Mouse (Mus musculus): Measurements from ENCODE around the gene Hoxc10. TPM values are rescaled to one million over a fixed set of nuclear protein-coding genes. Genes with fewer than 3 reads are reported as not detected.
A peak's percentile ranks its signal among the peaks of the same experiment; 100 is the strongest.

Gene Hoxc10
- polyA plus RNA-seq, 1 experiment from 2014 or later, result not detected

GRCm38 (mm10) chr15:103009265-103010111, 42.9 kb downstream of the Hoxc10 start:
- H3K36me3 ChIP-seq (ENCODE audit: control insufficient read depth, insufficient read depth, low read length), result no peaks in the 10 kb centered on the region
- 1% methylated on average over 27 of the region's 27 CpGs for WGBS
- no peaks in the 10 kb centered on the region for H3K4me1 ChIP-seq (ENCODE audit: control insufficient read depth, insufficient read depth, low read length)
- no peak overlapping the region for H3K9ac ChIP-seq (ENCODE audit: low read length)
- DNase-seq (ENCODE audit: low spot score, missing footprints), result no peak
- H3K27me3 ChIP-seq (ENCODE audit: control insufficient read depth, insufficient read depth, low read length), result peaks cover 99% of the 10 kb centered on the region
- H3K4me2 ChIP-seq, result no peak overlapping the region
- H3K9me3 ChIP-seq (ENCODE audit: control insufficient read depth, low read length), result no peaks in the 10 kb centered on the region
- ATAC-seq (ENCODE audit: low FRiP score), result no peak
- H3K4me3 ChIP-seq (ENCODE audit: low read depth, low read length), result no peak overlapping the region
- no peak overlapping the region for H3K27ac ChIP-seq (ENCODE audit: low read depth, low read length)

- Histone ChIP-seq H3K9me3 (ENCODE audit: control insufficient read depth, low read length) (no peaks in the 10 kb centered on the region), H3K27me3 (ENCODE audit: control insufficient read depth, insufficient read depth, low read length) (peaks cover 99% of the 10 kb centered on the region), H3K4me2 (no peak overlapping the region), H3K4me3 (ENCODE audit: low read depth, low read length) (no peak overlapping the region), H3K9ac (ENCODE audit: low read length) (no peak overlapping the region), H3K27ac (ENCODE audit: low read depth, low read length) (no peak overlapping the region), H3K4me1 (ENCODE audit: control insufficient read depth, insufficient read depth, low read length) (no peaks in the 10 kb centered on the region), H3K36me3 (ENCODE audit: control insufficient read depth, insufficient read depth, low read length) (no peaks in the 10 kb centered on the region)
- DNase-seq (ENCODE audit: low spot score, missing footprints) (no peak), ATAC-seq (ENCODE audit: low FRiP score) (no peak)
- 1% methylated on average over 31 of the region's 31 CpGs for WGBS
Observed at GRCm38 (mm10) chr15:103010112-103010846, 43.7 kb downstream of the Hoxc10 start.

DNA sequence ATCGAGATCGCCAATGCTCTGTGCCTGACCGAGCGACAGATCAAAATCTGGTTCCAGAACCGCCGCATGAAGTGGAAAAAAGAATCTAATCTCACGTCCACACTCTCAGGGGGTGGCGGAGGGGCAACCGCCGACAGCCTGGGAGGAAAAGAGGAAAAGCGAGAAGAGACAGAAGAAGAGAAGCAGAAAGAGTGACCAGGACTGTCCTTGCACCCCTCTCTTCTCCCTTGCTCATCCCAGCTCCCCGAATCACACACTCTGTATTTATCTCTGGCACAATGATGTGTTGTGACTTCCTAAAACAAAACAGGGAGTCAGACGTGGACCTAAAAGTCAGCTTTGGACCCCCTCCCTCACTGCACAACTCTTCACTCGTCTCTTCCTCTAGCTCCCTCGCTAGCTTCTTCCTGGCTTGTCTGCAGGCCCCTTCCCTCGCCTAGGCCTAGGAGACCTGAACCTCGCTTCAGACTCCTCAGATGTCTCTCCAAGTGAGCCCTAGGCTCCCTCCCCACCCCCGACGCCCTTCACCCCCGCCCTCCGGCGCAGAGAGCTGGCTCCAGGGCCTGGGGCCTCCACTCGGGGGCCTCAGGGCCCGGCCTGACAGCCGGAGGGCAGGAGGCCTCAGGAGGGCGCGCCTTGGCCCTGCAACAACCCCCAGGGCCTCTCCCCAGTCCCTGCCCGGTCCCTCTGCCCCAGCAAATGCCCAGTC, 44.4 kb downstream of the Hoxc10 start:
- DNase-seq (ENCODE audit: low spot score, missing footprints) (no peak), ATAC-seq (ENCODE audit: low FRiP score) (no peak)
- H3K9ac ChIP-seq (ENCODE audit: low read length), result no peak overlapping the region
- no peak overlapping the region for H3K4me3 ChIP-seq (ENCODE audit: low read depth, low read length)
- H3K4me2 ChIP-seq, result no peak overlapping the region
- WGBS, result under 1% methylated on average over 28 of the region's 28 CpGs
- no peaks in the 10 kb centered on the region for H3K36me3 ChIP-seq (ENCODE audit: control insufficient read depth, insufficient read depth, low read length)
- H3K9me3 ChIP-seq (ENCODE audit: control insufficient read depth, low read length), result no peaks in the 10 kb centered on the region
- no peaks in the 10 kb centered on the region for H3K4me1 ChIP-seq (ENCODE audit: control insufficient read depth, insufficient read depth, low read length)
- peaks cover 99% of the 10 kb centered on the region for H3K27me3 ChIP-seq (ENCODE audit: control insufficient read depth, insufficient read depth, low read length)
- no peak overlapping the region for H3K27ac ChIP-seq (ENCODE audit: low read depth, low read length)

GRCm38 (mm10) chr15:103011928-103012486, 45.4 kb downstream of the Hoxc10 start:
- peaks cover 99% of the 10 kb centered on the region for H3K27me3 ChIP-seq (ENCODE audit: control insufficient read depth, insufficient read depth, low read length)
- no peaks in the 10 kb centered on the region for H3K9me3 ChIP-seq (ENCODE audit: control insufficient read depth, low read length)
- H3K9ac ChIP-seq (ENCODE audit: low read length), result no peak overlapping the region
- no peak overlapping the region for H3K4me3 ChIP-seq (ENCODE audit: low read depth, low read length)
- H3K4me2 ChIP-seq, result no peak overlapping the region
- no peaks in the 10 kb centered on the region for H3K4me1 ChIP-seq (ENCODE audit: control insufficient read depth, insufficient read depth, low read length)
- WGBS, result under 1% methylated on average over 26 of the region's 26 CpGs
- H3K36me3 ChIP-seq (ENCODE audit: control insufficient read depth, insufficient read depth, low read length), result no peaks in the 10 kb centered on the region
- no peak overlapping the region for H3K27ac ChIP-seq (ENCODE audit: low read depth, low read length)
- ATAC-seq (ENCODE audit: low FRiP score) (no peak), DNase-seq (ENCODE audit: low spot score, missing footprints) (peak; percentile 95)

DNA sequence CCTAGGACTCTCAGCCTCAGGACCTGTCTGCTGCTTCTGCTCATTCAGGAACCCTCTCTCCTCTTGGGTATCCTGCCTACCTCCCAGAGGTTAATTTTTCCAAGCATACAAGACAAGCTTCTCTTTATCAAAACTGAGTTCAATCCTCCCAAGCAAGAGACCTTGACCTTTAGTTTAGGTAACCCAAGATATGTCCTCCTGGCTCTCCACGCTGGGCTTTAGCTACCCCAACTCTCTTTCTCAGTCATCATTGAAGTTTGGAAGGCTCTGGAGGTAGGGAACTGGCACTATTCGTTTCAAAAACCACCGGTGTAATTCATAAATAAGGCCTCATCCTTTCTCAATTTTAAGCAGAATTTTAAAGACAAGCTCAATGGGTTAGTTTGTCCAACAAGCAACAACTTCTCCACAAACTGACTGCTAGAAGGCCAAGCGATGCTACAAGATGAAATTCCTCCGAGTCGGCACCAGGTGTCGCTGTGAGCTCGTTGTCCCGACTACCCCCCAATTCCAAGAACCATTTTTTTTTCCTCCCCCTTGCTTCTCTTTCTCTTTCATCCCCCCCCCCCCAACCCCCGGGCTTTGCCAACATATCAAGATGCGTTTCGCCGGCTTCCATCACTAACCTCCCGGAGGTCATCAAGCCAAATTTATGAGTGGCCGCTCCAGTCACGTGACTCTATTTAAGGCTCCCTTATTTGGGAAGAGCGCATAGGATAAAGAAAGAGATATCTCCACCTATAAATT, 46.8 kb downstream of the Hoxc10 start:
- peak; percentile 95 for DNase-seq (ENCODE audit: low spot score, missing footprints)
- Histone ChIP-seq H3K27me3 (ENCODE audit: control insufficient read depth, insufficient read depth, low read length) (peaks cover 99% of the 10 kb centered on the region), H3K4me3 (ENCODE audit: low read depth, low read length) (no peak overlapping the region), H3K9ac (ENCODE audit: low read length) (no peak overlapping the region), H3K27ac (ENCODE audit: low read depth, low read length) (no peak overlapping the region), H3K36me3 (ENCODE audit: control insufficient read depth, insufficient read depth, low read length) (no peaks in the 10 kb centered on the region), H3K9me3 (ENCODE audit: control insufficient read depth, low read length) (no peaks in the 10 kb centered on the region), H3K4me1 (ENCODE audit: control insufficient read depth, insufficient read depth, low read length) (no peaks in the 10 kb centered on the region), H3K4me2 (no peak overlapping the region)
- no peak for ATAC-seq (ENCODE audit: low FRiP score)
- WGBS, result 2% methylated on average over 17 of the region's 17 CpGs

GRCm38 (mm10) chr15:103014166-103015008, 47.8 kb downstream of the Hoxc10 start:
- H3K9ac ChIP-seq (ENCODE audit: low read length), result no peak overlapping the region
- no peaks in the 10 kb centered on the region for H3K9me3 ChIP-seq (ENCODE audit: control insufficient read depth, low read length)
- peaks cover 99% of the 10 kb centered on the region for H3K27me3 ChIP-seq (ENCODE audit: control insufficient read depth, insufficient read depth, low read length)
- DNase-seq (ENCODE audit: low spot score, missing footprints) (peak; percentile 94), ATAC-seq (ENCODE audit: low FRiP score) (no peak)
- no peak overlapping the region for H3K4me2 ChIP-seq
- no peaks in the 10 kb centered on the region for H3K36me3 ChIP-seq (ENCODE audit: control insufficient read depth, insufficient read depth, low read length)
- H3K4me3 ChIP-seq (ENCODE audit: low read depth, low read length), result no peak overlapping the region
- 1% methylated on average over 57 of the region's 57 CpGs for WGBS
- H3K27ac ChIP-seq (ENCODE audit: low read depth, low read length), result no peak overlapping the region
- no peaks in the 10 kb centered on the region for H3K4me1 ChIP-seq (ENCODE audit: control insufficient read depth, insufficient read depth, low read length)

DNA sequence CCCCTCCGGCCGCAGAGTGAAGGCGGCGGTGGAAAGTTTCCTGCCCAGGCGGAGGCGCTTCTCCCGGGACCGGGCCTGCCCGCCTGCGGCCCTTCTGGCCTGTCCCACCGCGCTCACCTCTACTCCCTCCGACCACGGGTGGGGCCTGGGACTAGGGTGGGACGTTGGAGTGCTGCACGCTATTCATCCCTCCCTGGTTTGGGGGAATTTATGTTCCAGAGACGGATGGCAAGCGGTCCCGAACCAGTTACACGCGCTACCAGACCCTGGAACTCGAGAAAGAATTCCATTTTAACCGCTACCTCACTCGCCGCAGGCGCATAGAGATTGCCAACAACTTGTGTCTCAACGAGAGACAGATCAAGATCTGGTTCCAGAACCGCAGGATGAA, 48.4 kb downstream of the Hoxc10 start:
- DNase-seq (ENCODE audit: low spot score, missing footprints), result peak; percentile 95

More for the DNA sequence above, 48.4 kb downstream of the Hoxc10 start:
- no peak for ATAC-seq (ENCODE audit: low FRiP score)
- Histone ChIP-seq H3K4me1 (ENCODE audit: control insufficient read depth, insufficient read depth, low read length) (no peaks in the 10 kb centered on the region), H3K4me3 (ENCODE audit: low read depth, low read length) (no peak overlapping the region), H3K4me2 (no peak overlapping the region), H3K27me3 (ENCODE audit: control insufficient read depth, insufficient read depth, low read length) (peaks cover 99% of the 10 kb centered on the region), H3K9ac (ENCODE audit: low read length) (no peak overlapping the region), H3K36me3 (ENCODE audit: control insufficient read depth, insufficient read depth, low read length) (no peaks in the 10 kb centered on the region), H3K27ac (ENCODE audit: low read depth, low read length) (no peak overlapping the region), H3K9me3 (ENCODE audit: control insufficient read depth, low read length) (no peaks in the 10 kb centered on the region)
- under 1% methylated on average over 27 of the region's 28 CpGs for WGBS

Data from midbrain, embryonic 11.5 days (tissue).